Mouse (Mus musculus) right cerebral cortex, postnatal 14 days (tissue): ENCODE results near the gene Mas1.

Experiments
- DNase-seq: peaks from one replicate; pipeline ENCODE4 v3.0.0; 2022

The Mas1 gene

GRCm38 (mm10) chr17:12815885-12816284, 52.1 kb downstream of the Mas1 start:
- DNase-seq: no peak

DNA sequence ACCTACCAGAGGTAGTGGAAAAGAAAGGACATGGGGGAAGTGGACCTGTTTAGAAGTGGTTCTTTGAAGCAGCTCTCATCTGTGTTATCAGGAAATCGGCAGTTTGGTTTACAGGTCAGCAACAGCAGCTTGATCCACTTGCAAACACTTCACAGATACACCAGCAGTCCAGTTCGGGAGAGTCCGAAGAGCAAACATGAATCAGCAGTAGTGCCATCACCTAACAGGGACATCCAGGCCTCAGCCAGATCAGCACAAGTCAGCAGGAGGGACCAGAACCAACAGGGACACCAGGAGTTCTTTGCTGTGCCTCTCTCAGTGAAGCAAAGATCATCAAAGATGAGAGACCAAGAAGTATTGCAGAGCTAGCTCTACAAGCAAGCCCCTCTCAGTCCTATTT, 53.4 kb downstream of the Mas1 start:
- DNase-seq: no peak

DNA sequence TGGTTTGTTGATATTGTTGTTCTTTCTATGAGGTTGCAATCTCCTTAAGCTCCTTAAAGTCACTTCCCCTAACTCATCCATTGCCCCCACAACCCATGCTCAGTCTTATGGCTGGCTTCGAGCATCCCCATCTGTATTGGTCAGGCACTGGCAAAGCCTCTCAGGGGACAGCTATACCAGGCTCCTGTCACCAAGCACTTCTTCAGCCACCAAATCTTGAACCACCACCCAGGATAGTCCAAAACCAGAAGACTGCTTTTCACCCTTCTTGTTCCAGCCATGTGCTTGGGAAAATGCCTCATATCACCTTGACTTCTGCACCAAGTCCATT, 57.0 kb downstream of the Mas1 start:
- no peak for DNase-seq

DNA sequence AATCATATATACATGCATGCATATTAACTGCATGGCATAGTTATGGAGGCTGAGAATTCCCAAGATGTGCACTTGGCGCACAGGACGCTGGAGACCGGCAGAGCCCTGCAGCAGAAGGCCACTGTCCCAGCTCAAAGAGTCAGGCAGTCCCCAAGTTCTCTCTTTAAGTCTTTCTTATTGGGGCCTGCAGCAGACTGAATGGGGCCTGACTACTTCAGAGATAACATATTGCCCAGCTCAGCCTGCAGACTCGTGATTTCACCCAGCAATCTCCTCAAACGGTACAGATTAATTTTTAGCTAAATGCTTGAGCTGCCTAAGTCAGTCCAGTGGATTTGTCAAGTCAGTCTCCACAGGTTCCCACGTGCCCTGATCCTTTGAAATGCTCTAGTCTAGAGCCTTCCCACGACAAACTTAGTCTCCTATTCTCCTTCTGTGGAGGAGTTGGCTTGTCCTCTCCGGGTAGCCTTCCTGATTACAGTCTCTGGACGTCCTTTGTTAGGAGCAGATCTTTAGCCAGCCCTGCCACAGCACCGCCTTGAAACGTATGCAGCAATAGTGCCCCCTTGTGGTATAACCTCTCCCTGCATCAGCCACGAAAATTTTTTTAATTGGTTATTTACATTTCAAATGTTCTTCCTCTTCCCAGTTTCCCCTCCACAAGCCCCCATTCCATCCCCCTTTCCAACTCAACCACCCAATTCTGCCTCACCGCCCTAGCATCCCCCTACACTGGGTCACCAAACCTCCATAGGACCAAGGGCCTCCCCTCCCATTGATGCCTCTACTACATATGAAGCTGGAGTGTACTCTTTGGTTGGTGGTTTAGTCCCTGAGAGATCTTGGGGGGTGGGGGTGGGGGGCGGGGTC, 57.6 kb downstream of the Mas1 start:
- DNase-seq: peak; percentile 18

DNA sequence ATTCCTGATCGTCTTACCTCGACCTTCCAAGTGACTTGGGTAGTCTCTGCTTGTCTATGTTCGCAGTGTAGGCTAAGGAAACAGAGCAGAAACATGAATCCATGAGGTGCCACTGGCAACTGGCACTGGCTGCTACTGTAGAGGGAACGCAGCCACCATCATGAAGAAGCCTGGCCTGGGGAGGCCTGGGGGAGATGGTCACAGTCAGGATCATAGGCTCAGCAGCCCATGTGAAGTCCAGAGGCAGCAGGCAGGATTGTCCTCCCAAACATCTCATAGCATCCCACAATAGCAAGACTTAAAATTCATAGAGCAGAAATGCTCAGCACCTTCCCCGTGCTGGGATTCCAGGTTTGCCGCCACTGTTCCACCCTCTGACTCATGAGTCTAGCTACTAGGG, 59.1 kb downstream of the Mas1 start:
- DNase-seq: no peak

- DNase-seq: no peak
Observed at GRCm38 (mm10) chr17:12804584-12805445, 63.1 kb downstream of the Mas1 start.

DNA sequence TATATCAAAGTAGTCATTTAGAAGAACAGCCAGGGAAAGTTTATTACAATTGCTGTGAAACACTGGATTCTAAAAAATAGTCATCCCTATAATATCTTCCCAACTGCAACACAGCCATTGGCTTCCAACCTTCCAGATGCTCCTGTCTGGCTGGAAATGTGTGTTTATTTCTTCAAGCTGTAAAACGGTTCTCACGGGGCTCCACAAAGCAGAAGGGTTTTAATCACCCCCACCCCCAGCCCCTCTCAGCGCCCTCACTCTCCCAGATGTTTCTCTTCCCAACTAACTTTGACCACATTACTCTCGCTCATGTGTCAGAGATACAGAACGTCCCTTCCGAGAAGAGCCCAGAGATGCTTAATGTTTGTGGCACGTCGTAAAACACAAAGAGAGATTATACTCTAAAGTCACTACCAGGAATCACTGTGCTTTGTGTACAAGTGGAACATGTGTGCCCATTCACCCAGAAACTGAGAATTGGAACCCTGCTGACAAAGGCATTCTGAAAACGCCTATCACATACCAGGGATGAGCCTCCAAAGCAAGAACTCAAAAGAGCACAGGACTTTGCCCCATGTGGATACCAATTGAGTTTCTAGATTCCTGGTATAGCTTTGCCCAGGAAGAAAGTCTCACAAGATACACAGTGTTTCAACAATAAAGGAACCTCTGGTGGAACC, 65.9 kb downstream of the Mas1 start:
- DNase-seq: no peak

DNA sequence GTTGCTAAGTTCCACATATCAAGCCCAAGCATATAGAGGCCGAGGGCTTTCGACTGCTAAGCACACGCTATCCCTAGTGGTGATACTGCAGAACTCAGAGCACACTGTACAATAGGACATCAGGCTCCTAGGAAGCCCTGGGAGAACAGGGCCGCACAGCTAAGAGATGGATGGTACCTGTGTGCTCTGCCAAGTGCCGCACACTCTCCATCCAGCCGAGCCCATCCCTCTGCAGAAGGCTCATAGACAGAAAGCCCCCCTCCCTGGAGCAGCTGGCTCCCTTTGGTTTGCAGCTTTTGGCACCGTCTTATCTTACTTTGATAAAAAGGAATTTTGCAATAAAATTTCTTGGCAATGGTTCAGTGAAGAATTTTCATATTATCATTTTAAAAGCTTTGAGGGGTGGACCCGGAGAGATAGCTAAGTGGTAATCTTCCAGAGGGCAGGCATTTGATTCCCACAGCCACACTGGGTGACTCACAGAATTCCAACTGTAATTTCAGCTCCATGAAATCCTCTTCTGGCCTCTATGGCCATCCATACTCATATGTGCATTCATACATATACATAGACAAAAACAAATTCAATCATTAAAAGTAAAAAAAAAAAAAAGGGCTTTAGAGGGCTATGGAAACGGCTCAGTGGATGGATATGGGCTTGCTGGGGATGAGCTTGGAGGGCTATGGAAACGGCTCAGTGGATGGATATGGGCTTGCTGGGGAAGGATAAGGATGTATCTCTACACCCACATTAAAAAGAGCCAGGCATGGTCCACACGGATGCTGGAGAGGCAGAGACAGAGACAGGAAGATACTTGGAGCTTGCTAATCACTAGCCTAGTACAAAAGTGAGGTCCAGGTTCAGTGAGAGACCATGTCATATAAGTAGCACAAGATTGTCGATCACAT, 68.3 kb downstream of the Mas1 start:
- DNase-seq: no peak

GRCm38 (mm10) chr17:12798571-12798970, 69.4 kb downstream of the Mas1 start:
- DNase-seq: no peak

DNA sequence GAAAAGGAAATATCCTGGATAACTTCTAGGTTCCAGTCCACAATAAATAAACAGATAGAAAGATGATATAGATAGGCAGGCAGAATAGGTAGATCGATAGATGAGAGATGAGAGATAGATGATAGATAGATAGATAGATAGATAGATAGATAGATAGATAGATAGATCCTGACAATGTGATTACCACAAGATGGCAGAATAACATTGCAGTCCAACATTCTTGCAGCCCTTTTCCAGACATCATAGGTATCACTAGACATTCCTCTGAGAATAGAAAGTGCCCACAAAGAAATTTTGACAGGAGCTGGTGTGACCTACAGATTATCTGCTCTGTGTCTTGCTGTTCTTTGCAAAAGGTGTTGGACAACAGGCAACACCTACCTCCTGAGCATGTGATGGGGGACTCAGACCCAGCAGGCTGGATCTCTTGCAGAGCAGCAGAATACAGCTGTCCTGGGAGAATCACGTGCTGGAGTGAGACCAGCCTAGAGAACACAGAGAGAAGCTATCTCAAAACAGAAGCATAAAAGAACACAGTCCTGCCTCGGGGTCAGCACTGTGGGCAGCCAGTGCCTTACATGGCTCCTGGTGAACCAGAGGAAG, 70.4 kb downstream of the Mas1 start:
- no peak for DNase-seq

DNA sequence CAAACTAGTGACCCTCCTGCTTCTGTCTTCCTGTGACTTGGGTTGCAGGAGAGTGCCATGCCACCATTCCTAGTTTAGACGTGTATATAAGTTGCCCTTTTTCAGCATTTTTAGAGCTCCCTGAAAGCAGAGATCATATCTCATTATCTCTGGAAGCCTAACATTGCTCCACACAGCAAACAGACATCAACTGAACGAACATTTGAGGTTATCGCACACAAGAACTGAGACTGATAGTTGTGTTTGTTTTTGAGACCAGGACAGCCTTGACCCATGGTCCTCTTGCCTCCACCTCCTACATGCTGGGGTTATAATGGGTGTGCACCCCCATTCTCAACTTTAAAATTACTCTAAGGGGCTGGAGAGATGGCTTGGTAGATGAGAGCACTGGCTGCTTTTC, 71.3 kb downstream of the Mas1 start:
- no peak for DNase-seq

DNA sequence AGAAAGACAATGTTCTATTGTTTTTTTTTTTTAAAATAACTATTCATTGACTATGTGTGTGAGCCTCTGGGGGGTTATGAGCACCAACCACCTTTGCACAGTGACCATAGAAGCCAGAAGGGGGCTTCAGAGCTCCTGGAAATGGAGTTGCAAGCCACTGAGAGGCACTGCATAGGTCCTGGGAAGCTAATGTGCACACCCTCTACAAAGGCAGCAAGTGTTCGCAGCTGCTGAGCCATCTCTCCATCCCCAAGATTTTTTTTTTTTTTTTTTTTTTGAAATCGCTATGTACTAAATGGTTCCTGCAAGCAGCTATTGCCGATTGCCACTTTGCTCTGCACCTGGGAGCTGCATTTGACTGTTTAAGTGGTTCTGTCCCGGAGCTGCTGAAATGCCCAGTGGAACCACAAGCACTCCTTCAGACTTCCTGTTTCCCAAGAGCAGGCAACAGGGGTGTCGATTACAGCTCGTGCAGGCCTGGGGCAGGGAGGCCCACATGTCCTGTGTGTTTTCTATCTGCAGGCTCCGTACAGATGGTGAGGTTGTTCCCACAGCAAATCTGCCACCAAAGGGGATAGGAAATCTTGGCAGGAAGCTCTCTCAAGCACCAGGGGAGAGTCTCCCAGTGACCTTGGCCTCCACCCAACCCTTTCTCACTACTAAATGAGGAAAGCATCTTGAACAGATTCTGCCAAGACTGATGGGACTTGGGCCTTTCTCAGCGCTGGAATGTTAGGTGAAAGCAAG, 74.1 kb downstream of the Mas1 start:
- no peak for DNase-seq

GRCm38 (mm10) chr17:12792422-12793206, 75.3 kb downstream of the Mas1 start:
- DNase-seq: no peak

- DNase-seq: no peak
Observed at GRCm38 (mm10) chr17:12791420-12791819, 76.5 kb downstream of the Mas1 start.

- no peak for DNase-seq
Observed at GRCm38 (mm10) chr17:12791079-12791406, 76.9 kb downstream of the Mas1 start.
